Comparison of ENCODE assay signal across 14 mouse cellular contexts in the genomic region with DNA sequence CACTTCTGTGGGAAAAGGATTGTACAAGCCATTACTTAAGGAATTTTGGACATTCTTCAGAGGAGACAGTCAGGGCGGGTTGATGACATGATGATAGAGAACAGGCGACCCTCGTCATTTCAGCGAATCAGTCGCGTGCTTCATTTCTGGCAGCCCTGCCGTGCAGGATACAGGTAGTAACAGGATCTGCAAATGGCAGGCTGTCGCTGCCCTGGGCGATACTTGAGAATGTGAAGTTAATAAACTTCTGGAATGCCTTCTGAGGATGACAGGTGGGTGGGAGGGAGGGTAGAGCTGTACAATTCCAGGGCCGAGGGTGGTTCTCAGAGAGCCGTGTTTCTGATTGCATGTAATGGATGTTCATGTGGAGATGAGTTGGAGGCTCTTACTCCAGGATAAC.
"Had no signal": no experiment of that assay in that cellular context is flagged by ENCODE, and none has a peak within 500 bp of the region (broad histone marks: within the 10 kb centered on the region; RNA-seq: fewer than 3 reads in every experiment).

No protein-coding gene starts in this region.

- H3K4me2 ChIP-seq: liver, embryonic 13.5 days; lung, embryonic 15.5 days; midbrain, embryonic 15.5 days; neural tube, embryonic 13.5 days had no signal

- H3K4me1 ChIP-seq: liver, embryonic 13.5 days; midbrain, embryonic 15.5 days had no signal

- H3K27ac ChIP-seq: liver, embryonic 13.5 days; lung, embryonic 15.5 days; macrophage; midbrain, embryonic 15.5 days; neural tube, embryonic 13.5 days had no signal

- H3K9ac ChIP-seq: liver, embryonic 13.5 days; liver, postnatal 0 days; lung, embryonic 15.5 days; midbrain, embryonic 15.5 days; neural tube, embryonic 13.5 days had no signal

- ATAC-seq: liver, postnatal 0 days; midbrain, embryonic 15.5 days had no signal

- DNase-seq: kidney, adult 11 months; kidney, adult 9 months; kidney, postnatal 14 days; liver; liver, embryonic 13.5 days; liver, postnatal 0 days; lung, postnatal 14 days; right cerebral cortex, postnatal 14 days; thymus, adult 18-20 months; thymus, postnatal 25 days had no signal

- H3K4me3 ChIP-seq: liver, embryonic 13.5 days; lung, embryonic 15.5 days; midbrain, embryonic 15.5 days; neural tube, embryonic 13.5 days had no signal

- H3K36me3 ChIP-seq: midbrain, embryonic 15.5 days had no signal

- H3K9me3 ChIP-seq: liver, embryonic 13.5 days; lung, embryonic 15.5 days; midbrain, embryonic 15.5 days; neural tube, embryonic 13.5 days had no signal

- H3K27me3 ChIP-seq: liver, embryonic 13.5 days; lung, embryonic 15.5 days; midbrain, embryonic 15.5 days; neural tube, embryonic 13.5 days had no signal
